ENCODE assay signal across 11 mouse cellular contexts in the genomic region with DNA sequence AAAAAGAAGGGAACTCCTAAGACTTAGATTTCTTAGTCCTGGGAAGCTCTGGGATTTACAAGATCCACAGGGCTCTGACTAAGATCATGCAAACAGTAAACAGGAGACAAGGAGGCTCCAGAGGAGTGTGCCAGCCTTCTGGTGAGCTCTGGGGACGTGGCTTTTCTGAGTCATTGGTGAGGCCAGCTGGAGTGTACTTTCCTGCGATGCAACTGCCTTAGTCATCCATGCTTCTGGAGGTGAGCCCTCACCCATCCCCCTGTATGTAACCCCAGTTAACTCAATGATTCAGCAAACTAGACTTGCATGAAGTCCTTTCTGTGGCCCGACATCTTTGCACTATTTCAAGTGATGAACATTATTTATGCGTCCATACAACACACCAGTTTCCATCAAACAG.
DNase-seq lines count a peak whose midpoint lies in the region; TF ChIP-seq lines count a peak whose summit lies in the region.
"Had no signal": no experiment of that assay in that cellular context is flagged by ENCODE, and none has a peak within 500 bp of the region (broad histone marks: within the 10 kb centered on the region; RNA-seq: fewer than 3 reads in every experiment).

No protein-coding gene starts in this region.

- peak; percentile 61 to 85 for DNase-seq in cerebellum, adult 2 months
- DNase-seq in cerebellum, postnatal 4 days (ENCODE audit: low spot score in 2 of 2), result no peak
- peak; percentile 87 for DNase-seq in 3134 (ENCODE audit: extremely low read depth, insufficient read length, low spot score)
- DNase-seq in adrenal gland, adult 2 months, result peak; percentile 63
- peak; percentile 89 for DNase-seq in fibroblast of lung, adult 2 months (ENCODE audit: low read depth)
- no peak for DNase-seq in kidney, postnatal 10 days
- DNase-seq in kidney, adult 2 months, result no peak
- DNase-seq in embryo, embryonic 11 days, result no peak
- DNase-seq: kidney, adult 9 months had no signal

- peaks cover 12% of the 10 kb centered on the region; the same call in 1 of the 2 replicates for H3K4me1 ChIP-seq in cerebellum, adult 2 months (ENCODE audit: control insufficient read depth, insufficient read depth, low read length)
- H3K4me1 ChIP-seq in kidney, adult 2 months (ENCODE audit: control insufficient read depth, insufficient read depth, low read length), result no peaks in the 10 kb centered on the region

- no peaks in the 10 kb centered on the region for H3K36me3 ChIP-seq in kidney, adult 2 months (ENCODE audit: control insufficient read depth, insufficient read depth, low read length)
- H3K36me3 ChIP-seq: hindbrain, embryonic 13.5 days; limb, embryonic 10.5 days had no signal

- TF ChIP-seq CTCF in cerebellum, adult 2 months (IDR thresholded peaks at IDR 0.05; ENCODE audit: borderline replicate concordance, insufficient read depth, low read depth, low read length), result no peak
- TF ChIP-seq CTCF in kidney, adult 2 months (conservative IDR thresholded peaks at IDR 0.05; ENCODE audit: insufficient read depth, insufficient read length, low read depth, low read length), result no peak

- no peak for TF ChIP-seq POLR2A in cerebellum, adult 2 months (IDR thresholded peaks at IDR 0.05; ENCODE audit: borderline replicate concordance, insufficient read depth, low read length)
- no peak for TF ChIP-seq POLR2A in kidney, adult 2 months (IDR thresholded peaks at IDR 0.05; ENCODE audit: low read depth, low read length)

- no peak overlapping the region for H3K4me3 ChIP-seq in cerebellum, adult 2 months (replicated peaks; ENCODE audit: insufficient read depth, low read depth, low read length)
- H3K4me3 ChIP-seq in kidney, adult 2 months (ENCODE audit: insufficient read depth, low read depth, low read length), result no peak overlapping the region
- H3K4me3 ChIP-seq: hindbrain, embryonic 13.5 days; limb, embryonic 10.5 days had no signal

- 39% methylated on average over 4 of the region's 4 CpGs for WGBS in cerebellum, adult 2 months
- WGBS in kidney, adult 2 months, result 77% methylated on average over 4 of the region's 4 CpGs

- H3K27me3 ChIP-seq in cerebellum, adult 2 months (ENCODE audit: control insufficient read depth, insufficient read depth, low read length), result no peaks in the 10 kb centered on the region
- no peaks in the 10 kb centered on the region for H3K27me3 ChIP-seq in kidney, adult 2 months (replicated peaks; ENCODE audit: control insufficient read depth, insufficient read depth, low read length)

- no peak overlapping the region for H3K27ac ChIP-seq in cerebellum, adult 2 months (ENCODE audit: insufficient read depth, low read length)
- no peak overlapping the region for H3K27ac ChIP-seq in kidney, adult 2 months (ENCODE audit: insufficient read depth, low read depth, low read length)
- H3K27ac ChIP-seq: hindbrain, embryonic 13.5 days; limb, embryonic 10.5 days had no signal

Comparison
In these comparisons a context has a peak if more than half of its experiments do, and no peak if none do; other contexts are left out.
1. DNase-seq: peak in cerebellum, adult 2 months (2 of 2), 3134 (single experiment), adrenal gland, adult 2 months (single experiment) and fibroblast of lung, adult 2 months (single experiment); none in cerebellum, postnatal 4 days (0 of 2), kidney, postnatal 10 days (single experiment), kidney, adult 2 months (single experiment) and embryo, embryonic 11 days (single experiment).